Mouse (Mus musculus): ENCODE measurements around the gene Erich6. TPM values are rescaled to one million over a fixed set of nuclear protein-coding genes. Genes with fewer than 3 reads are reported as not detected.

The Erich6 gene
- polyA plus RNA-seq, 1 experiment from 2014 or later = 0.05 TPM

GRCm38 (mm10) chr3:58655362-58656130, 18.5 kb upstream of the Erich6 start:
- no peaks in the 10 kb centered on the region for H3K36me3 ChIP-seq (ENCODE audit: control insufficient read depth, insufficient read depth, low read length)
- H3K9ac ChIP-seq (ENCODE audit: low read length) = no peak overlapping the region
- no peaks in the 10 kb centered on the region for H3K9me3 ChIP-seq (replicated peaks; ENCODE audit: control insufficient read depth, low read length)
- no peak overlapping the region for H3K27ac ChIP-seq (ENCODE audit: low read length)
- H3K4me2 ChIP-seq (ENCODE audit: low read depth, low read length) = 0 out of 2 replicates have a peak overlapping the region, but pooled peaks have one; percentile 2
- H3K4me1 ChIP-seq (ENCODE audit: control insufficient read depth, insufficient read depth, low read length) = no peaks in the 10 kb centered on the region
- no peaks in the 10 kb centered on the region for H3K27me3 ChIP-seq (ENCODE audit: control insufficient read depth, insufficient read depth, low read length)
- 55% methylated on average over 17 of the region's 17 CpGs for WGBS
- no peak overlapping the region for H3K4me3 ChIP-seq (replicated peaks; ENCODE audit: low read length)
- ATAC-seq (ENCODE audit: insufficient read depth, low FRiP score) = 0 out of 2 replicates have a peak, but pooled peaks have one; percentile 44

- Histone ChIP-seq H3K27ac (ENCODE audit: low read length) (no peak overlapping the region), H3K9me3 (replicated peaks; ENCODE audit: control insufficient read depth, low read length) (no peaks in the 10 kb centered on the region), H3K4me3 (replicated peaks; ENCODE audit: low read length) (no peak overlapping the region), H3K36me3 (ENCODE audit: control insufficient read depth, insufficient read depth, low read length) (no peaks in the 10 kb centered on the region), H3K9ac (ENCODE audit: low read length) (no peak overlapping the region), H3K4me2 (ENCODE audit: low read depth, low read length) (no peak overlapping the region), H3K4me1 (ENCODE audit: control insufficient read depth, insufficient read depth, low read length) (no peaks in the 10 kb centered on the region), H3K27me3 (ENCODE audit: control insufficient read depth, insufficient read depth, low read length) (no peaks in the 10 kb centered on the region)
- no peak for ATAC-seq (ENCODE audit: insufficient read depth, low FRiP score)
- 62% methylated on average over 5 of the region's 5 CpGs for WGBS
Observed at GRCm38 (mm10) chr3:58653907-58654306, 16.9 kb upstream of the Erich6 start.

GRCm38 (mm10) chr3:58650328-58650727, 13.3 kb upstream of the Erich6 start:
- no peak overlapping the region for H3K27ac ChIP-seq (ENCODE audit: low read length)
- H3K4me2 ChIP-seq (ENCODE audit: low read depth, low read length) = no peak overlapping the region
- no peak overlapping the region for H3K9ac ChIP-seq (ENCODE audit: low read length)
- WGBS = 65% methylated on average over 4 of the region's 4 CpGs
- H3K27me3 ChIP-seq (ENCODE audit: control insufficient read depth, insufficient read depth, low read length) = no peaks in the 10 kb centered on the region
- no peaks in the 10 kb centered on the region for H3K9me3 ChIP-seq (replicated peaks; ENCODE audit: control insufficient read depth, low read length)
- no peaks in the 10 kb centered on the region for H3K36me3 ChIP-seq (ENCODE audit: control insufficient read depth, insufficient read depth, low read length)
- no peak for ATAC-seq (ENCODE audit: insufficient read depth, low FRiP score)
- H3K4me1 ChIP-seq (ENCODE audit: control insufficient read depth, insufficient read depth, low read length) = no peaks in the 10 kb centered on the region
- no peak overlapping the region for H3K4me3 ChIP-seq (replicated peaks; ENCODE audit: low read length)

DNA sequence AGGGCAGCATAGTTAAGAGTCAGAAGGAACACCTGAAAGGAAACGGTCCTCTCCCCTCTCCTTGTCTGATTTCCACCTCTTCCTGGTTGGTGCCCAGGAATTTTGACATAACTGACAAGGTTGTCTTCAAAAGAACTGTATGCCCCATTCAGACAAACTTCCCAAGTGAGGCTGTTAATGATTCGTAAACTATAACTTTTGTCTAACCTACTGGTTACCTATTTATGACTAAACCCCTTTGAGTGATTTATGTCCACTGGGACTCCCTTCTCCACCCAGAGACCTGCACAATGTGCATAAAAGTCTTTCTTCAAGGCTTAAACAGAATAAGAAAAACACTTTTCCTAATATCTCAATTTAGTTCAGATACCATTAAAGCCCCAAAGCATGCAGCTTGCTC, 10.2 kb upstream of the Erich6 start:
- H3K27ac ChIP-seq (ENCODE audit: low read length) = no peak overlapping the region
- H3K4me1 ChIP-seq (ENCODE audit: control insufficient read depth, insufficient read depth, low read length) = no peaks in the 10 kb centered on the region
- ATAC-seq (ENCODE audit: insufficient read depth, low FRiP score) = no peak
- H3K4me2 ChIP-seq (ENCODE audit: low read depth, low read length) = no peak overlapping the region
- H3K4me3 ChIP-seq (replicated peaks; ENCODE audit: low read length) = no peak overlapping the region
- no peaks in the 10 kb centered on the region for H3K27me3 ChIP-seq (ENCODE audit: control insufficient read depth, insufficient read depth, low read length)
- H3K9me3 ChIP-seq (replicated peaks; ENCODE audit: control insufficient read depth, low read length) = no peaks in the 10 kb centered on the region
- 68% methylated on average over 2 of the region's 2 CpGs for WGBS
- H3K9ac ChIP-seq (ENCODE audit: low read length) = no peak overlapping the region
- no peaks in the 10 kb centered on the region for H3K36me3 ChIP-seq (ENCODE audit: control insufficient read depth, insufficient read depth, low read length)

- H3K27ac ChIP-seq (ENCODE audit: low read length) = no peak overlapping the region
- no peaks in the 10 kb centered on the region for H3K9me3 ChIP-seq (replicated peaks; ENCODE audit: control insufficient read depth, low read length)
- H3K4me2 ChIP-seq (ENCODE audit: low read depth, low read length) = no peak overlapping the region
- no peaks in the 10 kb centered on the region for H3K4me1 ChIP-seq (ENCODE audit: control insufficient read depth, insufficient read depth, low read length)
- ATAC-seq (ENCODE audit: insufficient read depth, low FRiP score) = no peak
- H3K27me3 ChIP-seq (ENCODE audit: control insufficient read depth, insufficient read depth, low read length) = no peaks in the 10 kb centered on the region
- no peak overlapping the region for H3K9ac ChIP-seq (ENCODE audit: low read length)
- no peak overlapping the region for H3K4me3 ChIP-seq (replicated peaks; ENCODE audit: low read length)
- no peaks in the 10 kb centered on the region for H3K36me3 ChIP-seq (ENCODE audit: control insufficient read depth, insufficient read depth, low read length)
- WGBS = 86% methylated on average over 4 of the region's 4 CpGs
Observed at GRCm38 (mm10) chr3:58646180-58646579, 9.2 kb upstream of the Erich6 start.

- H3K36me3 ChIP-seq (ENCODE audit: control insufficient read depth, insufficient read depth, low read length) = no peaks in the 10 kb centered on the region
- no peak overlapping the region for H3K4me2 ChIP-seq (ENCODE audit: low read depth, low read length)
- no peak overlapping the region for H3K4me3 ChIP-seq (replicated peaks; ENCODE audit: low read length)
- no peaks in the 10 kb centered on the region for H3K9me3 ChIP-seq (replicated peaks; ENCODE audit: control insufficient read depth, low read length)
- no peak for ATAC-seq (ENCODE audit: insufficient read depth, low FRiP score)
- H3K9ac ChIP-seq (ENCODE audit: low read length) = no peak overlapping the region
- H3K27me3 ChIP-seq (ENCODE audit: control insufficient read depth, insufficient read depth, low read length) = no peaks in the 10 kb centered on the region
- no peak overlapping the region for H3K27ac ChIP-seq (ENCODE audit: low read length)
- no peaks in the 10 kb centered on the region for H3K4me1 ChIP-seq (ENCODE audit: control insufficient read depth, insufficient read depth, low read length)
- WGBS = 73% methylated on average over 2 of the region's 2 CpGs
Observed at GRCm38 (mm10) chr3:58631693-58632092, 5.3 kb downstream of the Erich6 start.

- 83% methylated on average over 4 of the region's 4 CpGs for WGBS
- H3K4me2 ChIP-seq (ENCODE audit: low read depth, low read length) = no peak overlapping the region
- no peak overlapping the region for H3K9ac ChIP-seq (ENCODE audit: low read length)
- H3K27me3 ChIP-seq (ENCODE audit: control insufficient read depth, insufficient read depth, low read length) = no peaks in the 10 kb centered on the region
- no peaks in the 10 kb centered on the region for H3K9me3 ChIP-seq (replicated peaks; ENCODE audit: control insufficient read depth, low read length)
- H3K27ac ChIP-seq (ENCODE audit: low read length) = no peak overlapping the region
- ATAC-seq (ENCODE audit: insufficient read depth, low FRiP score) = no peak
- no peaks in the 10 kb centered on the region for H3K4me1 ChIP-seq (ENCODE audit: control insufficient read depth, insufficient read depth, low read length)
- no peak overlapping the region for H3K4me3 ChIP-seq (replicated peaks; ENCODE audit: low read length)
- H3K36me3 ChIP-seq (ENCODE audit: control insufficient read depth, insufficient read depth, low read length) = no peaks in the 10 kb centered on the region
Observed at GRCm38 (mm10) chr3:58624981-58625380, 12.0 kb downstream of the Erich6 start.

GRCm38 (mm10) chr3:58622665-58623394, 14.2 kb downstream of the Erich6 start:
- Histone ChIP-seq H3K27ac (ENCODE audit: low read length) (no peak overlapping the region), H3K4me1 (ENCODE audit: control insufficient read depth, insufficient read depth, low read length) (no peaks in the 10 kb centered on the region), H3K9me3 (replicated peaks; ENCODE audit: control insufficient read depth, low read length) (no peaks in the 10 kb centered on the region), H3K27me3 (ENCODE audit: control insufficient read depth, insufficient read depth, low read length) (no peaks in the 10 kb centered on the region), H3K36me3 (ENCODE audit: control insufficient read depth, insufficient read depth, low read length) (no peaks in the 10 kb centered on the region), H3K4me3 (replicated peaks; ENCODE audit: low read length) (no peak overlapping the region), H3K4me2 (ENCODE audit: low read depth, low read length) (no peak overlapping the region), H3K9ac (ENCODE audit: low read length) (no peak overlapping the region)
- WGBS = 69% methylated on average over 3 of the region's 3 CpGs
- ATAC-seq (ENCODE audit: insufficient read depth, low FRiP score) = no peak

DNA sequence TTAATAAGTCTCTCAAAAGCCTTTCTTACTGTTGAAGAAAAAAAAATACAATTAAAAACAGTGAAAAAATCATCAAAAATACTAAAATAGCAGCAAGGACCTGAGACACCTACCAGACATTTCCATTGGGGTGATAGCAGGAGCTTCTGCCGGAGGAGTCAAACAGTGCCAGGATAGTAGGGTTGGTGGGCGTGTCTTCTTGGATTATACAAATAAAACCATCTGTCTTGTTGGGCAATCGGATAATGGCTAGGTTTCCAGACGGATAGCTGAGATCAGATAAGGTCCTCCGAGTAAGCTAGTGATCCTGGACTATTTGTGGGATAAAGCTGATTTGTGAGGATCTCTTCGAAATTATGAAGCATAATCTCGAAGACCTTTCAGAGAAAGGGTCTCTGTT, 15.9 kb downstream of the Erich6 start:
- no peaks in the 10 kb centered on the region for H3K27me3 ChIP-seq (ENCODE audit: control insufficient read depth, insufficient read depth, low read length)
- no peak overlapping the region for H3K9ac ChIP-seq (ENCODE audit: low read length)
- no peak overlapping the region for H3K27ac ChIP-seq (ENCODE audit: low read length)
- no peaks in the 10 kb centered on the region for H3K36me3 ChIP-seq (ENCODE audit: control insufficient read depth, insufficient read depth, low read length)
- no peaks in the 10 kb centered on the region for H3K4me1 ChIP-seq (ENCODE audit: control insufficient read depth, insufficient read depth, low read length)
- no peaks in the 10 kb centered on the region for H3K9me3 ChIP-seq (replicated peaks; ENCODE audit: control insufficient read depth, low read length)
- ATAC-seq (ENCODE audit: insufficient read depth, low FRiP score) = no peak
- no peak overlapping the region for H3K4me2 ChIP-seq (ENCODE audit: low read depth, low read length)
- WGBS = 63% methylated on average over 7 of the region's 7 CpGs
- H3K4me3 ChIP-seq (replicated peaks; ENCODE audit: low read length) = no peak overlapping the region
